Mouse (Mus musculus): ENCODE results near the gene Tenm4. TPM values are rescaled to one million over a fixed set of nuclear protein-coding genes. Genes with fewer than 3 reads are reported as not detected.

Tenm4 gene
- total RNA-seq, 2 experiments from 2014 or later: 1.1 to 5.7 TPM

DNA sequence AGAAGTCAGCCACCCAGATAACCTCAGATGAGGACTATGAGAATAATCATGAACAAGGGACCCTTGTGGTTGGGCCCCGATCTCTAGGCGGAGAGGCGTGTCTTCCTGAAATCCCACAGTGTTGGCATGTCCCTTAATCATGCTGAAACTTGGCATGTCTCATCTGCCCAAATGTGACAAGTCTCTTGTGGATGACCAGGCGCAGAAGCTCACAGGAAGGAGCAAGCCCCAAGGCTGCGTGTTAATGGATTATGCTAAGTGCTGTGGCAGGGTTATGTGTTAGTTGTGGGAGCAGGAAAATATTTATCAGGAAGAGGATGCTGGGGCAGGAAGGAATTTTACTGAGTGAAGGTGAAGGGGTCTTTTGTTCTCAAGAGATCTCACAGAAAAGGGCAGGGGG lies 642.0 kb downstream of the Tenm4 start:
- DNase-seq: no peak

DNA sequence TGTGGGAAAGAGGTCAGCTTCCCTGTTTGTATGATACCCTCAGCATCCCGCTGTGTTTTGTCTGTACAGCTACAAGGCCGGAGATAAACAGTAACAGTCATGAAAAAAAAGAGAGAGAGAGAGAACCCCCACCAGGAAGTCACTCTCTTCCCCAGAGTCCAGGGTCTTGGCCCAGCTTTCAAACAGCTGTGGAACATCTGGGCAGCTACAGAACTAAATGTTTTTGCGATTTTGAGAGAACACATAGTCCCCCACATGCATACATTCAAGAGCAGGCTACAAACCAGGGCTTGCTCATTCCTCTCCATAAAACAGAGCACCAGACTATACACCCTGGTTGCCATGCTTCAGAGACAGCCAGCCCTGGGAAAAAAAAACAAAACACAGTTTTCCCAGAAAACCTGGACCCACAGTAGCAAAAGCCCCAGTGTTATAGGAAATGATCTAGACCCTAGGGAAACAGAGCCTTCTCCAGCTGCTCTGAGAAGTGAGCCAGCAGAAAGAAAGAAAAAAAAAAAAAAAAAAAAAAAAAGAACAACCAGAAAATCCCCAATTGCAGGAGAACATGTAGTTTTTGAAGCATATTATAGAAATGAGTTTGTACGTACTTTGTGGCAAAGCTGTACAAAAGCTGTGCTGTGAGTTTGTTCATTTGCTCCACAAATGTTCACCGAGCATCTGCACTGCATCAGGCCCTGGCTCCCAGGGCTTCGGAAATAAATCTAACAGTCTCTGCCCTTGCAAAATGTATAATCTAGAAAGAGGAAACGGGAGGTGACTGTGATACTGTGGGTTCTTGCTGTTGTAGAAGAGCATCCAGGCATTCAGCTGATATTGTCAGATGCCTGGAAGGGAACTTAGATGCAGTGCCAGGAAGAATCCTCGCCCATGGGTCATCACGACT lies 642.7 kb downstream of the Tenm4 start:
- peak; percentile 67 for DNase-seq

DNA sequence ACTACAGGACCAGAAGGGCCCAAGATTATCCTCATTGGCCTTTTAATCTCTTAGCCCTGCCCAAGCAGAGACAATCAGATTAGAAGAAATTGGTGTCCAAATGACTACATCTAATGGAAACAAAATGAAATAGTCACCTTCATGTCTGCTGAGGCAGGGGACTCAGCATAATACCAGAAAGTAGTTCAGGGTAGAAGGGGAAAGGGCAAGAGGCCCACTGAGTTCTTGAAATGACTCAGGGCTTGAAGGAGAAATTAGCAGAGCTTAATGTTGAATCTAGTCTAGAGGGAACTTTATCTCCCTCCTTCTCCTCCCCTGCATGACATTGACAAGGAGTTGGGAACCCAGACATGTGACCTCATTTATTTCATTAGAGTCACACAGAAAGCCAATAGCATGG lies 643.5 kb downstream of the Tenm4 start:
- DNase-seq: no peak

DNA sequence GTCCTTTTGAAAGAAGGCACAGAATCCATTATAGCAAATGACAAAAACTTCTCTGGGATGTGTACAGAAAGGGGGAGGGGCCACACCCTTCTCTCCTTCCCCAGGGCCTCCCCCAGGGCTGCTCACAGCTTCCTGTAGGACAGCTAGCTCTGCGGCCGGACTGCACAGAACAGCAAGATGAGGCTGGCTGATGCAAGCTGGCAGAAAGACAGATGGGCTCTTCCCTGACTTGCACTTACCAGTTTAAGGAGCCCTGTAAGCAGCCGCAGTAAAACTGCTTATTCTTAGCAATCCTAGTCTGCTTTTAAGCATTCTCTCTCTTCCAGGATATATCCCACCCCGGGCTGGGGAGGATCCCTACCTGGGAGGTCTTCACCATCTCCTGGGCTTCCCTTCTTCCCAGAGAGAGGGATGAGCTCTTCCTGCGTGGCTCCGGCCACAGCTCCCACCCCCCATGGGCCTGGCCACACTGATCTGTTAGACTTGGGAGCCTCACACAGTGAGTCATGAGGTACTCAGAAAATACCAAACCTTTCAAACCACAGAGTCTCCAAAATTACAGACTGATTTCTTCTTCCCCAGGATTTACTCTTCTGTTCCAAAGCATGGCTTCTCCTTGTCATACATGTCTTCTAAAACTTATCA lies 646.1 kb downstream of the Tenm4 start:
- DNase-seq: peak; percentile 47

DNA sequence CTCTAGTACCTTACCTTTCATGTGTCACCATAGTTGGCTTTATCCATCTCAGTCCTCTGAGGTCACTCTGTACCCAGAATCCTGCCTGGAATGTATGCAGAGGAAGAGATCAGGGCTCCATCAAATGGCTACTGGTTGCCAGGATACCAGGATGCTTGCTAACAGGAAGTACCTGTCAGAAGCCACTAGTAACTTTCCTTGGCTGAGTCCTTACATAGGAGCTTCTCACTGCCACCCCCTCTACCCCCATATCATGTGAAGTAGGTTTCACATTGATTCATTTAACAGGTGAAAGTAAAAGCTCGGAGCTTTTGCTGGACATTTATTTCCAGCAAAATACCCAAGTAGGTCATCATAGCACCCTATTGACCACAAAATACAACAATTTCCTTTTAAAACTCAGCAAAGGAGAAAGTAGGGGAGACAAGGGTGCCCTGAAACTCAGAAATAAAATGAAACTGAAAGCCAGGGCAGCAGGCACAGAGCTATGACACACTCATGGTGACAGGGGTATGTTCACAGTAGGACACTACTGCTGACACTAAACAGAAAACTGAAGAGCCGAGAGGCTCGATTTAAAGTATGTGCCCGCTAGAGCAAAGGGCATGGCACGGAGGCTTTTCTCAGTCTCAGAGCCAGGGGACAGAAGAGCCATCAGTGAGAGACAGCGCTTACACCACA lies 647.3 kb downstream of the Tenm4 start:
- no peak for DNase-seq

DNA sequence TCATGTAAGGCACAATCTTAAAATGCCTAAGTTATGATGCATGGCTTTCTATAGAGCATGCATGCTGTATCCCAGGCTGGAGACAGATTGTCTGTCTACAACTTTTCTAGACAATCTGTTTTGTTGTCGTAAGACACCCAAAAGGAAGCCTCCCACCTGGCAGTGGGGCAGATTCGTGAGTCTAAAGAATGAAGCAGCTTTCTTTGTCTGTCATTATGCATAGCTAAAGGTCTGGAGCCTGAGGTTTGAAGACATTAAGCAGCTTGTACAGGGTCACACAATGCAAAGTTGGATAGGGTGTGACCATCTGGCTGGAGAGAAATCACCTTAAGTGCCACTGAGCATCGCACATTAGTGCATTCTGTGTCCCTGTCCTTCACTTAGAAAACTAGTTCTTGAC lies 648.5 kb downstream of the Tenm4 start:
- DNase-seq: no peak

DNA sequence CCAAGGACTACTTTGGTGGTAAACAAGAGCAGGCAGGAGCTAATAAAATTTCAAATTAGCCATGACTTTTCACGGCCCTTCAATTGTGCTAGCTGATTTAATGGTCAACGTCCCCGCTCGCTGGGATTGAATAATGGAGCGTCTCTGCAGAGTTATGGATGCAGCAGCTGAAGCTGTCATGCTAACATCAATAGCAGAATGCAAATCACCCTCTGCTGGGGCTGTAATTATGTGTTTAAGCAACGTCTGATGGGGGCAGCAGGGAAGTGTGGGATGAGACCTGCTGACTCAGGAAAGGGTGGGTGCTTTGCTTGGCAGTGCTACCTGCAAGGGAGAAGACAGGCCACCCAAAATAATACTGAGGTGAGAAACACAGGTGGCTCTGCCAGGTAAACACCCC lies 649.3 kb downstream of the Tenm4 start:
- DNase-seq: no peak

DNA sequence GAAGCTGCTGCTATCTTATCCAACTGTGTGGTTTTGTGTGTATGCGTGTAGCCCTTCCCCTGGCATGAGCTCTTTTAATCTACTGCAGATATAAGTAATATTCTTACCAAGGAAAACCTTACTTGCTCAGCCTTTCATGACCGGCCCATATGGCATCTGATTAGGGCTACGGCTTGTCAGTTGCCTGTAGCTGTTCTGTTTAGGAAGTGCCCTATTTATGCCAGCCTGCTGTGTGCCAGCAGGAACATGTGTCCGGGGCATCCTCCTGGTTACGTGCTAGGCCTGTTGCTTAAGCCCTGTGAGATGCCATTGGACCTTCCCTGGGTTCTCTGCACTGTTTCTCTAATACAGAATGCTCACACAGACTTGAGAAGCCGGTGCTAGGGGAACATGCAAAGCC lies 655.1 kb downstream of the Tenm4 start:
- no peak for DNase-seq

DNA sequence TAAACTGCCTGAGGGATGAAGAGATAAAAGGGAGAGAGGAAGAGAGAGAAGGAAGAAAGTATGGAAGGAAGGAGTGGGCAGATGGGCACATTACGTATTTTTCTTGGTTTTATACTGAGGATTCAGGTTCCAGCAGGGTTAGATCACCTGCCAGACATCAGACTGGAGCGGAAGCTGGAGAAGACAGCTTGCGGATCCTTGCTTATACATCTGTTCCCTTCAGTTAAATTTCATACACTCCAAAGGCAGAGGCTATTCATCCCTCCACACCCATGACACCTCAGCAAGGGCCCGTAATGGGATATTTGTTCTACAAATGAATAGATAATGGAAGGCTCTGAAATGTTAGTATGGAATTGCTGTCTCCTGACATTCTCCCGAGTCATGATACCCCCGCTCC lies 655.6 kb downstream of the Tenm4 start:
- no peak for DNase-seq

DNA sequence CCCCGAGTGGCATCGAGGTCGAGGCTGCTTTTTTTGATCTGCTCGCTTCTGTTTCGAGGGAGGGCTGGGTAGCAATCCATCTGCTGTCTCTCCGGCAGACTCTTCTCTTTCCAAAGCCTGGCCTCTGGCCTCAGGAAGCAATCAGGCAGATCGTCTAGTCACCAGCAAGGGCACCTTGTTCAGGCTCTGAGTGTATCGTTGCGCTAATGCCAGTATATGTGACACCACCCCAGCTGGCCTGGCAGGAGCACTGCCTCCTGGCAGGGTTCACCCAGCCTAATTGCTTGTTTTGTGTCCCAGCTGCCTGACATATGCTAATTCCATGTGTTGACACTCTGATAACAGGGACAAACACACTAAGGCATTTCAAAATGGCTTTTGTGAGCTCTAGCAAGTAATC lies 661.5 kb downstream of the Tenm4 start:
- peak; percentile 64 for DNase-seq

DNA sequence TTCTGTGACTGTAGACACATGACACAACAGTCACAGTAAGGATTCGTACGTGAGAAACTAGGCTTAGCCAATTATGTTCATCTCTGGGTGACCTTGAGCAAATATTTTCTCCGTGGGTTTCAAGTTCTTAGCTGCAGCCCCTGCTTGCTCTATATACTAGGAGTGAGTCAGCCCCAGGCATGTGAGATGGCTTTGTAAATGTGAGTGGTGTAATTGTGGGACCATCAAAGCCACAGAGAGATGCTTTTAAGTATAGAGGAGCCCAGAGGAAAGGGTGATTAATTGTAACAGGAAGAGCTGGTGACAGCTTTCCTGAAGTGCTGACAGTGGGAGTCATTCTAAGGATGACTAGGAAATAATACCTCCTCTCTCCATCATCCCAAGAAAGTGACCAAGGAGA lies 662.0 kb downstream of the Tenm4 start:
- no peak for DNase-seq

DNA sequence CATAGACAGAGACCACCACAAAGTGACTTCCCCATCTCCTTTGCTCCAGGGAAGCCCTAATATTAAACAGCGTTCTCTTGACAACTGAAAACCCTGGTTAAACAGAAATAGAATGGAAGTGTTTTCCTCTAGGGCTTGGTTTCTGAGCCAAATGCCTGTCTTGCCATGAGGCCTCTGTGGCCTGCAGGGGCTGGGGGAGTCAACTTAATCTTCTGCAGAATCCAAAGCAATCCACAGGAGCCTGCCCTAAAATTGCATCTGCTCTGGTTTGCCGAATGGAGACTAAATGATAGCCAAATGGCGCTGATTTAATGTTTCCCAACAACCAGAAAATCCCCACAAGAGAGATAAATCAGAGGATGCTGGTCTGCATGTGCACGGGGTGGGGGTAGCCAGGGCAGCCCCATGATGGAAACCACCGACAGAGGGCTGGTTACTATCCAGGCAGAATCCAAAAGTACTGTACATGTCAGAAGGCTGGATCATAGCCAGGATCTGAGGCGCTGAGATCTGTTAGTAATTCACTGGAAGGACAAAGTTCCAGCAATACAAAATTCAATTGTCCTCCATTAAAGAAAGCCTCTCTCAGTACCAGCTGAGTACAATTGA lies 663.7 kb downstream of the Tenm4 start:
- DNase-seq: peak; percentile 40

DNA sequence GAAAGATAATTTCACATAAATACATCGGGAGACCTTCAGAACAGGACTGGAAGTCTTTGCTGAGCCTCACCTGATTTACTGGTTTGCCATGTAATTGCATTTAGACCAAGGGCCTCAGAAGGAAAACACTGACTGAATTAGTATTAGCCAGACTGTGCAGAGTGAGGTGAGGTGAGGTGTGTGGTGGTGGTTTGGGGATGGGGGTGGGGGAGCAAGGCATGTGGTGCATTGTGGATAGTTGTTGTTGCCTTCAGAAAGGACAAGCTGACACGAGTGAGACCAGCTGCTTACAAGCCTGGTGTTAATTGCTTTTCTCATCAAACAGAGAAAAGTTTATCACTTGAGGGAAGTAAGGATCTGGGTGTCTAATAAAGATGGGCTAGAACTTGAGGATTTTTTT lies 664.3 kb downstream of the Tenm4 start:
- no peak for DNase-seq

DNA sequence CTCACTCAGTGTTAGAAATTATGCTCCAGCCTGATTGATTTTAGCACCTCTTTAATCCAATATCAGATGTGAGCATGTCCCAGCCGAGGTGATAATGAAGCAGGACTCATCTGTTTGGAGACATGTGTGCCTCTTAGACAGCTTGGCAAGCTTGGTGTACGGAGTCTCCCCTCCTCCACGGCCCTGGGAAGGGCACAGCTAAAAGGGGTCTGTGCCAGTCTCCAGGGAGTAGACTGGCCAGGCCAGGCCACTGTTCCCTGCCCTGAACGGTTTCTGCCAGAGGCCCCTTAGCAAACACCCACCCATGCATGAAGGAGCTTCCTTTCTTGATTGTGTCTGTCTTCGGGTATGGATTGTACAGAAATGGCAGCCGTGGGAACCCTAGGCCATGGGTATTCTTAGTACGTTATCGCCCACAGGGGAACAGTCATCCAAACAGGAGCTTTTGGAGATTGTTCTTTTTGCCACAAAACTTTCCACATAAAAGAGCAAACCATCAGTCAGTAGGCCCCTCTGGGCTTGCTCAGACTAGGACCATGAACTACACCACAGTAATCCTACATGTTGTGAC lies 667.3 kb downstream of the Tenm4 start:
- no peak for DNase-seq

DNA sequence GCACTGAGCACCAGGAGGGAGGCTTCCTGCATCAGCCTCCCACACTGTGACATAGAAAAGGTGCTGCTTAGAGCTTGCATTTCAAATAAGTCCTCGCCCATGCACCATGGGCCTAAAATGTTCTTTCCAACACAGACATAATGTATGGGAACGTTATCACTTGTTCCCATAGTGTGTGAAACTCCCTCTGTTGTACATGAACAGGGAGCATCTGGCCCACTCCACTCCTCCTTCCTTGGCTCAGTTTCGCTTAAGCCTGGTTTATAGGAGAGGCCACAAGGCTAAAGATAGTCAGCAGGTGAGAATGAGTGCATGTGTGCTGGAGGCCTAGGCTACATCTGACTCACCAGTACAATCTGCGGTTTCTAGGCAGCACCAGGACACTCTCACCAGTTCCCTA lies 667.9 kb downstream of the Tenm4 start:
- no peak for DNase-seq

DNA sequence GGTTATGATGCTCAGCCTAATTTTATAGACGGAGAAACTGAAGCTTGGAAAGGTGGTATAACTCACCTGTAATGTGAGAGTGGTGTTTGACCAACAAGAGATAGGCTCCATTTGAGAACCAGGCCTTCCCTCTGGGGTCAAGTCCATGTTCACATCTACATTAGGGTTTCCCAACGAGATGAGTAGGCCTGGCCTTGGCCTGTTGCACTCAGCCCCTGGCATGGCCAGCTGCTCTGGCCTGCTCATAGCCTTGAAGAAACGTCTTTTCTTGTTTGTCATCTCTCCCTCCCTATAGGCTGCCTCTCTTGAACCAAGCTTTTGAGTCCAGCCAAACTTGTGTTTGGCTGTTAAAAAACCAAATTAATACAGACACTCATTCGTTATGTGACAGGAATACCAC lies 668.5 kb downstream of the Tenm4 start:
- no peak for DNase-seq

DNA sequence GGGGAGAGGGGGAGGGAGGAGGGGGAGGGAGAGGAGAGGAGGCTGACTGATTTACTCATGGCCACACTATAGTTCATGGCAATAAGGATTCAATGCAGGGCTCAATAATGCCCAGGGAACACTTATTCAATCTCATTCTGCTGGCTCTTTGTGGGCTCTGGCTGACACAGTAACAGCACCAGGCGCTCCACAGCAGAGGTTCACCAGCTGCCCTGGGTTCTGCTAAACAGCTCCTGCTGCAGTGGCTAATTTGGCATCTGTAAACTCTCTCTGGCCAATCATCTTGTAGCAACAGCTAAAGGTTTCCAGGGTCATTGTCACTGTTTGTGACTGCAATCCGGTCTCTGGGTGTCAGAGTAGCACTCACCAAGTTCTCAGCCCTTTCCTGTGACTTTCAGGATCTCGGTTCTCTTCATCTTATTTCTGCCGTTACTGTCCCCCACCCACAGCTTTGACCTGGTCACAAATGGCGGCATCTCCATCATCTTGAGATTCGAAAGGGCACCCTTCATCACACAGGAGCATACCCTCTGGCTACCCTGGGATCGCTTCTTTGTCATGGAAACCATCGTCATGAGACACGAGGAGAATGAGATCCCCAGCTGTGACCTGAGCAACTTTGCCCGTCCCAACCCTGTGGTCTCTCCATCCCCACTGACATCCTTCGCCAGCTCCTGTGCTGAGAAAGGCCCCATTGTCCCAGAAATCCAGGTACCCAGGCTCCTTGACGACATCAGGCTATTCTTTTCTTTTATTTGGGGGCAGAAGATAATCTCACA lies 671.6 kb downstream of the Tenm4 start:
- DNase-seq: no peak

DNA sequence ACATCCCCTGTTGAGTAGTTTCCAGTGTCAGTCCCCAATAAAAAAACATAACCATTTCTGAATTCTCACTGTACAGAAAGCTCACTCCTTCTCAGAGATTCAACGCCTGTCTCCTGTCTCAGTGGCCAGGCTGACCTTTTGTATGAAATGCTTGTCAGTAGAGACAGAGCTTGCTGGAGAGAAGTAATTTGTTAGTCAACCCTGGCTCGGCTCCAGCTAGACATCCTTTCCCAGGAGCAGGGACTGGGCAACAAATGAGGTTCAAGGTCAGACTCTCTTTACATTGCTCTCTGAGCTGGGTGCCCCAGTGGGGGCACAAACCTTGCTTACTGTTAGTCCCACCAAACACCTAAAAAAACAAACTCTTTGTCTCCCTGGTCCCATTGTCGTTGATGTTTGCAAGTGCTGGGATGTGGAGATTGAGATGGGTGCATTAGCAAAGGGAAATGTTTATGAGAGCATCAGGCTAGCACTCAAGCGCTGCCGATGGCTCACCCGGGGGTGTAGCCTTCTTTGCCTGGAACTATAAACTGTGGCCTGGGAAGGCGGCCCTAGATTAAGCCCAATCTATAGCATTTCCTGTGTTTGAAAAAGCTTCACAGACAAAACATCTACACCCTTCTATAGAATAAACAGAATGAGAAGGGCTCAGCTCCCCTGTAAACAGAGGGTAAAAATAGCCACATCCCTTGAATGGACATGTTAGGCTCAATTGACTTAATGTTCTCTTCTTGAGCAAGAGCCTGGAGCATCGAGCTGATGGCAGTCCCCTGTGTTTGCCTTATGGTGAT lies 673.3 kb downstream of the Tenm4 start:
- no peak for DNase-seq

DNA sequence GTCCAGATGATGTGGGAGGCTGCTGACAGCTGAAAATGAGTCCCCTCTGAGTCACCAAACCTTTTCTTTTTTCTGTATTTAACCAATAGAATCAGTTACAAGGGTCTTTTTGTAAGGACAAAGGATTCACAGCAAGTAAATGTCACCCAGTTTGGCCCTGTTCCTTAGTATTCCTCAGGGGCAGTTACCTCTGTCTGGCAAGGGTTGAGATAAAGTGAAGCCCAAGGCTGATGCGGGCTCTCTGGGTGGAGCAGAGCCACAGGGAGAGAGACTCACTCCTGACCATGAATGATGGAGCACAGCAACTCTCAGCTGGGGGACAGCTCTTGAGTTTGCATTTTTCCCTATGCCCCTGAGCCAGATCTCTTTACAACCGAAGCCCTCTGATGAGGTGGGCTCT lies 681.7 kb downstream of the Tenm4 start:
- no peak for DNase-seq

DNA sequence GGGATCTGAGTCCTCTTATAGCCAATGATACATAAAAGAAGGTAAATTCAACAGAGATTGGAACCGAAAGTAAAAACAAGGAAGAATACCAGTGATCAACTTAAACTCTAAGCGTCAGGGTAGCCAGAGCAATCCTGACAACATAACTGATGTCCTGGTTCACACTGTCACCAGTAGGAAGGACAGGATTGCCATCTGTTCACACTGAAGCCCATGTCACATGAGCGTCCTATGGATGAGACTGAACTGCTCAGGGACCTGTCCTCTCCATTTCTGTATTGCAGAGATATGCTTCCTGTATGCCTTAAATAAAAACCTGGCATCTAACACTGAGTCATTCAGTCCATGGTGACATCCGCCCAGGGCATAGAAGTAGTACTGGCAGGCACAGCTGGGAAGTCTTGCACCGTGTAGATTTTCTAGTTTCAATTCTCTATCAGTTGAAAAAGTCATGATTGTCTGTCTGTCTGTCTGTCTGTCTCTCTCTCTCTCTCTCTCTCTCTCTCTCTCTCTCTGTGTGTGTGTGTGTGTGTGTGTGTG lies 684.9 kb downstream of the Tenm4 start:
- DNase-seq: no peak

DNA sequence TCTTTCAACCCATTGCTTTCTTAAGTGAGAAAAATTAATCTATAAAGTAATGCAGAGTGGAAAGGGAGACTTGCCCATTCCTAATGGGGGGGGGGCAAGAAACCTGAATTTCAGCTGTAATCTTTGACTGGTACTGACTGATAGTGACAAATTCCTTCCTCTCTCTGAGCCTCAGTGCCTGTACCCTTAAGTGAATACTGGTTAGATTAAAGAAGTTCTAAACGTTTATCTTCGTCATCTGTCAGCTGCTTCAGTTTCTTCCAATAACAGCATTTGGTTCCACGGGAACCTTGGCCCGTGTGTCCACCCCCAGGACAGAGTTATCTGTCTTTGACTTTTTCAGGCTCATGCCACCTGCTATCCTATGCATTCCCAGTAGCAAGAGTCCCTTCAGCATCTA lies 685.5 kb downstream of the Tenm4 start:
- DNase-seq: no peak

All from gastrocnemius, postnatal 25 days (tissue).